Mouse (Mus musculus) right cerebral cortex, postnatal 10 days (tissue): ENCODE measurements around the gene Enho.

ENCODE experiments used
- DNase-seq, 2 experiments: peaks; one replicate each; pipeline ENCODE4 v3.0.0; 2021; ENCODE audit warnings: low spot score in 2 of 2

Enho gene

GRCm38 (mm10) chr4:41633001-41633400 is 7.1 kb downstream of the Enho start:
- no peak for DNase-seq

GRCm38 (mm10) chr4:41631390-41631789 is 8.7 kb downstream of the Enho start:
- peak; percentile 78 to 82 for DNase-seq

GRCm38 (mm10) chr4:41630196-41630595 is 9.9 kb downstream of the Enho start:
- DNase-seq, result no peak

- DNase-seq, result no peak
Measured at GRCm38 (mm10) chr4:41628202-41628927, 11.8 kb downstream of the Enho start.

GRCm38 (mm10) chr4:41622071-41622470 is 18.1 kb downstream of the Enho start:
- no peak for DNase-seq

GRCm38 (mm10) chr4:41618916-41619746 is 21.0 kb downstream of the Enho start:
- DNase-seq, result peak; percentile 70 to 78

DNA sequence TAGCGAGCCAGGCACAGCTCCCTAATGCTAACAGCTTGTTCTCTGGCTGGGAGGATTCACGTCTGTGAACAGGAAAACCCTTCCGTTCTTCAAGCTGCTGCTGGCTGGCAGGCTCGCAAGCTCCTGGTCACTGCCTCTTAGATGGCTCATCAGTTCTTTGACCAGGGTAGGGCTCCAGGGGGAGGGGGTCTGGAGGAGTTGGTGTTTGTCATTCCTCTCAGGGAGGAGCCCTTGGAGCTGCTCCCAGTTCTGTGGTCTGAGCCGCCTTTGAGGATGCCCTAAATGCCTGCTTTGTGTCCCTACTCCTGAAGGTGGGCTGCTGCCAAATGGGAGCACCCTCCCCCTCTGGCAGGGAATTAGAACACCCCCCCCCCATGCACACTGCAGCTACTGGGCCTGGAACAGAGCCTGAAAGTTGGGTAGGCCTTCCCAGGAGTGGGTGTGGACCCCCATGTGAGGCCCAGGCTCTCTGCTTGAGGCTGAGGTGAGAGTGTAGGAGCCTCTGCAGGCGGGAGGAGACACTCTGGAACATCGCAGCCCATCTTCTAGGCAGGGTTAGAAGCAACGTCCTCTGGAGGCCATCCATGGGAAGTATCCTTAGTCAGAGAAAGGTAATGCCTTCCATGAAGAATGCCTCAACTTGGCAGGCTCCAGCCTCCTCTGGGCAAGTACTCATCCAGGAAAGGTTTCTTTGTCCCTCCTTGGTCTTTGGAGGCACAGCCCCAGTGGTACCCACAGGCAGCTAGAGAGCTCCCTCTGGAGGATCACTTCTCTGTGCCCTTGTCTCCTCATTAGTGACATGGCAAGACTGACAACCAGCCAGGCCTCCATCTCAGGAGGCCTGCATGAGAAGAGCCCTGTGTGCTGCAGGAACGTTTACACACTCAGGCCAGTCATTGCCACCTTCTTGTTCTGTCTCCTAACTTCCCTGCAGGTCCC is 24.2 kb downstream of the Enho start:
- peak; percentile 92 to 94 for DNase-seq

- peak; percentile 89 to 91 for DNase-seq
Measured at GRCm38 (mm10) chr4:41614156-41614555, 26.0 kb downstream of the Enho start.

DNA sequence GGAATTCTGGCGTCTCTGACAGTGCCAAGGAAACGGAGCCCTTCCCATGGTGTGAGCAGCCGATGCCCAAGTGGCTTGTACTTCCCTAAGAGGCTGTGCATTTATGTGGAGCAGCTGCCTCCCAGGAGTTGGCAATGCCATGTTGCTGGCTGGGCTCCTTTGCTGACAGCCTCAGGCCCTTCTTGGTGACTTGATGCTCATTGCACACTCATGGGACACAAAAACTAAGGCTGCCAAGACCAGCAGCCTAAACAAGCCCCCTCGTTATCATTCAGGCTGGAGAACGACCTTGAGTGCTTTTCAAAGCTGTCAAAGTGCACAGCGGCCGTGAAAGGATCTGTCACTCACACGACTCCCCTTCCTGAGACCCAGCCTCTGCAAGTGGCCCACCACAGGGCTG is 28.0 kb downstream of the Enho start:
- peak; percentile 74 to 82 for DNase-seq

GRCm38 (mm10) chr4:41610594-41610980 is 29.5 kb downstream of the Enho start:
- no peak for DNase-seq

DNA sequence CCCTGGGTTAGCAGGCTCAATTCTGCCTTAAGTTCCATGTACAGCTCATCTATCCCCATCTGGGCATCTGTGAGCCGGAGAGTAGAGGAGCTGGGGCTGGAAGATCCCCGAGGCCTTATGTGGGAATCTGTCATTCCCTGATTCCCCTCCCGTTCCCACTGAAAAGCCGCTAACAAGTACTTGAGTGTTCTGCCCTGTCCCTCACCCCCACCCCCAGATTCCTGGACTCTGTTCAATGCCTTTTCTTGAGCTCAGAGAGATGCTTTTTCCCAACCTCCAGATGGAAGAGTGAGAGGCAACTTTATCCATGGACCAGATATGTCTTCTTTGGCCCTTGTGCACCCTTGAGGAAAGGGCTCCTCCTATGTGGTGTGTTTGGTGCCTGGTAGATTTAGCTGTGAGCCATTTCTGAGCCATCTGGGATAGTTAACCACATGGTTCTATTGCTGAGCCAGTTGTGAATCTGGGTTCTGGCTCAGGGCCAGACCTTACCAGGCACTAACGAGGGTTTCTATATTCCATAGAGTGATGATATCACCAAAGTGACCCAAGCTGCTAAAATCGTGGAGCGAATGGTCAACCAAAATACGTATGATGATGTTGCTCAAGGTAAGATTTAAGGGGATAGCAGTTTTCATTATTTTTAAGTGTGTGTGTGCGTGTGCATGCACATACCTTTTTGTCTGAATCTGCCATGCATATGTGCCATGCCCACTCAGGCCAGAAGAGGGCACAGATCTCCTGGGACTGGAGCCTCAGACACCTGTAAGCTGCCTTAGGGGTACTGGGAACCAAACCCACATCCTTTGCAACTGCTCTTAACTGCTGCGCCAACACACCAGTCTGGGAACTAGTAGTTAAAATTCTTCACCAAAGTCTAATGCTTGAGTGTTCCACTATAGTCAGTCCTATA is 30.2 kb downstream of the Enho start:
- DNase-seq, result no peak

GRCm38 (mm10) chr4:41606784-41607183 is 33.3 kb downstream of the Enho start:
- no peak for DNase-seq

DNA sequence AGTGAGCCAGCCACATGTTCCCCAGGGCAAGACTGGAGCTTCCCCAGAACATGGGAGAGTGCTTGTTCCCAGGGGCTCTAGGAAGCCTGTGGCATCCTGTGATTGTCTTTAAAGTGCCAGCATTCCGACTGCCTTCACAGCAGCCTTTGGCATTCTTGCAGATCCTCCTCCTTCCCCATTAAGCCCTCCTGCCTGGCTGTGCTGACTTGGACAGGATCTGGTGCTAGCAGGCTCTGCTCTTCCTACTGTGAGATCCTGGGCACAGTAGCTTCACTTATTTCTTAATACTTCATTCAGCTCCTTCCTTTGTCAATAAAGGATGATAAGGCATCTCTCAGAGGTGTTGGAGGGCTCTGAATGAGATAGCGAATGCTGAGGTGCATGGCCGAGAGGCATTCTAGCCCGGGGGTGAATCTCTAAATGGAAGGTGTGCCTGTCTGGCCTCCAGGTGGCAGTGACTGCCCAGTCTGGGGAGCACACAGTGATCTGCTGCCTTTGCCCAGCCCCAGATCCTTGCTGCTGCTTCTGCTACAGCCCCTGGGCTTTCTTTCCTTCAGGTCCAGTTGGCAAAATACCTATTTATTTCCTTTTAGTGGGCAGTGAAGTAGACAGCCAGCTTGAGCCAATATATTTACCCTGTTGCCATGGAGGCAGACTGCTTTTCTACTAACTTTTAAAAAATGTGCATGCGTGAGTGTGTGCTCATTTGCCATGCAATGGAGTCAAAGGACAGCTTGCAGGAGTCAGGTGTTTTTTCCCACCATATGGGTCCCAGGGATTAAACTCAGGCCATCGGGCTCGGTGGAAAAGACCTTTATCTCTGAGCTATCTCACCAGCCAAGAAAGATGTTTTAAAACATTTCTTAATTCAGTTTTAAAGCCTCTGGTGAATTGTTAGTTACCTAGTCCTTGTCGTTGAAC is 35.4 kb downstream of the Enho start:
- DNase-seq, result no peak

- DNase-seq, result no peak
Measured at GRCm38 (mm10) chr4:41602818-41603217, 37.3 kb downstream of the Enho start.
